Mouse (Mus musculus) CH12.LX (cell line): ENCODE results near the gene Poglut1. TPM values are rescaled to one million over a fixed set of nuclear protein-coding genes. Genes with fewer than 3 reads are reported as not detected.

Experiments used
- DNase-seq: peaks from one replicate; pipeline ENCODE4 v3.0.0-alpha.2; 2013; ENCODE audit errors: extremely low read depth
- H3K27ac ChIP-seq: 2 replicates; pipeline ENCODE4 v1.5.1; 2012; ENCODE audit warnings: low read depth, mild to moderate bottlenecking, control low read depth, moderate library complexity; ENCODE audit not compliant: insufficient read depth
- H3K27me3 ChIP-seq: replicated peaks from 2 replicates; pipeline ENCODE3; 2012; ENCODE audit warnings: inconsistent platforms
- H3K36me3 ChIP-seq, 2 experiments: replicated peaks in 1 of 2; 2 replicates each; pipeline versions ENCODE3 to v1.6.1; 2012; ENCODE audit warnings: inconsistent platforms in 1 of 2, low read length in 1 of 2, mild to moderate bottlenecking in 1 of 2, mixed read lengths in 1 of 2, moderate library complexity in 1 of 2; ENCODE audit not compliant: control insufficient read depth in 1 of 2, insufficient read depth in 1 of 2
- H3K4me1 ChIP-seq, 2 experiments: 2 replicates each; pipeline ENCODE4 v1.6.1; 2012; ENCODE audit warnings: inconsistent platforms in 1 of 2, moderate library complexity in 1 of 2; ENCODE audit not compliant: insufficient read depth in 2 of 2, control insufficient read depth in 1 of 2
- H3K4me2 ChIP-seq: 2 replicates; pipeline ENCODE4 v1.6.1; 2012; ENCODE audit warnings: low read depth, mild to moderate bottlenecking, control low read depth; ENCODE audit not compliant: poor library complexity, insufficient read depth, severe bottlenecking
- H3K4me3 ChIP-seq, 3 experiments: fragments of 150-350 bp in 1 of 3; sonication (generic) in 1 of 3; replicated peaks in 1 of 3; 2 replicates each; pipeline versions ENCODE3 to v1.5.1; 2011 to 2012; ENCODE audit warnings: low read depth in 2 of 3, low read length in 2 of 3, mild to moderate bottlenecking in 2 of 3, moderate library complexity in 2 of 3, control low read depth in 1 of 3, improper control_type of control experiment in 1 of 3, inconsistent platforms in 1 of 3, mixed read lengths in 1 of 3; ENCODE audit not compliant: poor library complexity in 1 of 3
- H3K79me2 ChIP-seq: replicated peaks from 2 replicates; pipeline ENCODE4 v1.6.1; 2012; ENCODE audit warnings: mild to moderate bottlenecking, moderate library complexity; ENCODE audit not compliant: control insufficient read depth, poor library complexity, insufficient read depth, severe bottlenecking; ENCODE audit errors: extremely low read depth
- H3K9ac ChIP-seq: 2 replicates; pipeline ENCODE4 v1.6.1; 2012; ENCODE audit warnings: low read depth, mild to moderate bottlenecking, control low read depth, moderate library complexity; ENCODE audit not compliant: insufficient read depth
- H3K9me3 ChIP-seq: replicated peaks from 2 replicates; pipeline ENCODE3; 2012; ENCODE audit warnings: low read length, inconsistent platforms, mixed read lengths
- BHLHE40 ChIP-seq: IDR thresholded peaks from 2 replicates; pipeline ENCODE4 v1.6.1; 2011; ENCODE audit warnings: mild to moderate bottlenecking, low read depth, low read length, improper control_type of control experiment
- CHD1 ChIP-seq: IDR thresholded peaks from 2 replicates; pipeline ENCODE4 v1.6.1; 2012; ENCODE audit warnings: low read depth, low read length, improper control_type of control experiment, inconsistent platforms
- CHD2 ChIP-seq: IDR thresholded peaks from 2 replicates; pipeline ENCODE4 v1.6.1; 2011; ENCODE audit warnings: low read length, improper control_type of control experiment
- CTCF ChIP-seq, 2 experiments: IDR thresholded peaks in 1 of 2; conservative IDR thresholded peaks in 1 of 2; 2 replicates each; pipeline ENCODE4 v1.5.1; 2011 to 2012; ENCODE audit warnings: low read depth in 2 of 2, low read length in 2 of 2, improper control_type of control experiment in 1 of 2, inconsistent platforms in 1 of 2, mild to moderate bottlenecking in 1 of 2, moderate library complexity in 1 of 2
- ELF1 ChIP-seq: IDR thresholded peaks from 2 replicates; pipeline ENCODE4 v1.6.1; 2014; ENCODE audit warnings: low read depth, mild to moderate bottlenecking, inconsistent platforms, low read length, improper control_type of control experiment
- EP300 ChIP-seq: IDR thresholded peaks from 2 replicates; pipeline ENCODE4 v1.6.1; 2011; ENCODE audit warnings: low read length, improper control_type of control experiment
- ETS1 ChIP-seq: conservative IDR thresholded peaks from 2 replicates; pipeline ENCODE4 v1.6.1; 2012; ENCODE audit warnings: low read depth, mild to moderate bottlenecking, inconsistent platforms, low read length, improper control_type of control experiment, moderate library complexity
- HCFC1 ChIP-seq: IDR thresholded peaks from 2 replicates; pipeline ENCODE4 v1.6.1; 2012; ENCODE audit warnings: low read depth, mild to moderate bottlenecking, inconsistent platforms, low read length, improper control_type of control experiment
- IRF4 ChIP-seq: IDR thresholded peaks from 2 replicates; pipeline ENCODE4 v1.6.1; 2014; ENCODE audit warnings: low read depth, mild to moderate bottlenecking, inconsistent platforms, low read length, improper control_type of control experiment
- JUN ChIP-seq: IDR thresholded peaks from 2 replicates; pipeline ENCODE4 v1.6.1; 2011; ENCODE audit warnings: low read depth, mild to moderate bottlenecking, low read length, improper control_type of control experiment, moderate library complexity; ENCODE audit not compliant: insufficient read depth
- JUND ChIP-seq: conservative IDR thresholded peaks from 2 replicates; pipeline ENCODE4 v1.6.1; 2011; ENCODE audit warnings: low read depth, low read length, improper control_type of control experiment
- KAT2A ChIP-seq: IDR thresholded peaks from 2 replicates; pipeline ENCODE4 v1.6.1; 2012; ENCODE audit warnings: low read length, improper control_type of control experiment, inconsistent platforms; ENCODE audit not compliant: insufficient replicate concordance
- MAFK ChIP-seq: IDR thresholded peaks from 2 replicates; pipeline ENCODE4 v1.6.1; 2011; ENCODE audit warnings: low read length, improper control_type of control experiment; ENCODE audit not compliant: insufficient replicate concordance
- MAX ChIP-seq: IDR thresholded peaks from 2 replicates; pipeline ENCODE4 v1.6.1; 2011; ENCODE audit warnings: low read length, improper control_type of control experiment
- MAZ ChIP-seq: IDR thresholded peaks from 2 replicates; pipeline ENCODE4 v1.6.1; 2012; ENCODE audit warnings: low read depth, mild to moderate bottlenecking, inconsistent platforms, low read length, improper control_type of control experiment, moderate library complexity
- MEF2A ChIP-seq: IDR thresholded peaks from 2 replicates; pipeline ENCODE4 v1.6.1; 2014; ENCODE audit warnings: low read depth, mild to moderate bottlenecking, inconsistent platforms, low read length, improper control_type of control experiment, borderline replicate concordance
- MXI1 ChIP-seq: IDR thresholded peaks from 2 replicates; pipeline ENCODE4 v1.6.1; 2011; ENCODE audit warnings: mild to moderate bottlenecking, low read depth, low read length, improper control_type of control experiment
- MYC ChIP-seq: IDR thresholded peaks from 2 replicates; pipeline ENCODE4 v1.6.1; 2011; ENCODE audit warnings: low read depth, mild to moderate bottlenecking, improper control_type of control experiment, low read length
- NRF1 ChIP-seq: IDR thresholded peaks from 2 replicates; pipeline ENCODE4 v1.6.1; 2014; ENCODE audit warnings: low read depth, mild to moderate bottlenecking, inconsistent platforms, low read length, improper control_type of control experiment, moderate library complexity
- PAX5 ChIP-seq: IDR thresholded peaks from 2 replicates; pipeline ENCODE4 v1.6.1; 2012; ENCODE audit warnings: low read length, inconsistent platforms, mixed read lengths
- POLR2A ChIP-seq: IDR thresholded peaks from 2 replicates; pipeline ENCODE4 v1.6.1; 2011; ENCODE audit warnings: low read depth, mild to moderate bottlenecking, improper control_type of control experiment, low read length
- POLR2AphosphoS2 ChIP-seq: IDR thresholded peaks from 2 replicates; pipeline ENCODE4 v1.6.1; 2011; ENCODE audit warnings: low read depth, low read length, improper control_type of control experiment
- RAD21 ChIP-seq: IDR thresholded peaks from 2 replicates; pipeline ENCODE4 v1.6.1; 2011; ENCODE audit warnings: low read depth, mild to moderate bottlenecking, low read length, improper control_type of control experiment, moderate library complexity
- RCOR1 ChIP-seq: conservative IDR thresholded peaks from 2 replicates; pipeline ENCODE4 v1.6.1; 2012; ENCODE audit warnings: low read depth, mild to moderate bottlenecking, inconsistent platforms, low read length, improper control_type of control experiment
- SIN3A ChIP-seq: IDR thresholded peaks from 2 replicates; pipeline ENCODE4 v1.6.1; 2012; ENCODE audit warnings: low read length, improper control_type of control experiment, inconsistent platforms
- SMC3 ChIP-seq: IDR thresholded peaks from 2 replicates; pipeline ENCODE4 v1.6.1; 2011; ENCODE audit warnings: low read depth, low read length, improper control_type of control experiment
- TCF12 ChIP-seq: IDR thresholded peaks from 2 replicates; pipeline ENCODE4 v1.6.1; 2014; ENCODE audit warnings: low read depth, mild to moderate bottlenecking, inconsistent platforms, low read length, improper control_type of control experiment
- USF1 ChIP-seq: IDR thresholded peaks from 2 replicates; pipeline ENCODE4 v1.6.1; 2014; ENCODE audit warnings: low read depth, mild to moderate bottlenecking, inconsistent platforms, low read length, improper control_type of control experiment
- ZC3H11A ChIP-seq: IDR thresholded peaks from 2 replicates; pipeline ENCODE4 v1.6.1; 2012; ENCODE audit warnings: low read depth, mild to moderate bottlenecking, inconsistent platforms, low read length, improper control_type of control experiment
- ZKSCAN1 ChIP-seq: IDR thresholded peaks from 2 replicates; pipeline ENCODE4 v1.6.1; 2012; ENCODE audit warnings: low read depth, inconsistent platforms, low read length, improper control_type of control experiment, borderline replicate concordance
- ZNF384 ChIP-seq: IDR thresholded peaks from 2 replicates; pipeline ENCODE4 v1.6.1; 2012; ENCODE audit warnings: low read depth, low read length, improper control_type of control experiment, inconsistent platforms
- dilution Hi-C: fragments of 300-500 bp; cut with MboI; formaldehyde crosslinking; loops from 2 replicates; pipeline ENCODE4 v1.14.3; 2020; ENCODE audit warnings: low sequenced_read_pairs; ENCODE audit not compliant: extremely low pct_unique_long_range_greater_than_20kb, extremely low pct_ligation_motif_present
- in situ Hi-C: fragments of 300-500 bp; cut with MboI; formaldehyde crosslinking; loops from 3 replicates; pipeline ENCODE4 v1.14.3; 2019; ENCODE audit warnings: low sequenced_read_pairs, low pct_ligation_motif_present, low pct_unique_long_range_greater_than_20kb, mixed read lengths
- polyA plus RNA-seq: library from polyadenylated mRNA; unstranded; fragments of >175 nt; gene quantifications from 2 replicates; pipeline ENCODE4 v1.2.1, GENCODE M21; 2012; ENCODE audit warnings: low read depth; ENCODE audit not compliant: insufficient read length
- total RNA-seq, 2 experiments: library from RNA; depleted of rRNA; stranded (reverse); fragments of 300-350 nt in 1 of 2; fragments of >200 nt in 1 of 2; gene quantifications; 2 replicates each; pipeline ENCODE4 v1.2.3; 2012 to 2014

The Poglut1 gene
- total and polyA plus RNA-seq, 3 experiments, result 41.4 to 65.6 (median 54.7) TPM

- in situ Hi-C loops, result no loop called here
- TF ChIP-seq CHD1 (no peak), SMC3 (peak; percentile 67), ZNF384 (no peak), MXI1 (no peak; the same call in 1 of the 2 replicates), ELF1 (peak; percentile 70), MEF2A (no peak), PAX5 (no peak), ZC3H11A (no peak), IRF4 (no peak), NRF1 (no peak), MAZ (peak; percentile 82), EP300 (no peak), MAFK (no peak), MAX (no peak), POLR2AphosphoS2 (no peak), USF1 (no peak), ZKSCAN1 (no peak), POLR2A (no peak), JUN (no peak), SIN3A (0 out of 2 replicates have a peak, but pooled peaks have one; percentile 52), RCOR1 (no peak), RAD21 (peak; percentile 89), ETS1 (no peak), KAT2A (no peak), CTCF (conservative IDR thresholded peaks at IDR 0.05 in 1 of 2, IDR thresholded peaks at IDR 0.05 in 1 of 2; ENCODE audit: low read depth in 2 of 2, low read length in 2 of 2) (peak; percentile 89 to 92), TCF12 (0 out of 2 replicates have a peak, but pooled peaks have one; percentile 23), BHLHE40 (no peak), HCFC1 (no peak), CHD2 (no peak), MYC (no peak), JUND (no peak)
- TF ChIP-seq, all 38 proteins: peak for 7
- H3K27me3 ChIP-seq, result no peaks in the 10 kb centered on the region
- H3K9me3 ChIP-seq, result no peaks in the 10 kb centered on the region
- no peak overlapping the region for H3K9ac ChIP-seq
- no peak overlapping the region for H3K27ac ChIP-seq
- dilution Hi-C loops, result no loop called here
- H3K79me2 ChIP-seq, result no peaks in the 10 kb centered on the region
- H3K4me2 ChIP-seq, result no peak overlapping the region
- 0 out of 4 replicates have a peak, but pooled peaks cover 0 to 5% of the 10 kb centered on the region in 2 experiments for H3K4me1 ChIP-seq
- no peak overlapping the region for H3K4me3 ChIP-seq
- H3K36me3 ChIP-seq, result peaks cover 72 to 92% of the 10 kb centered on the region in 2 experiments
- DNase-seq, result peak; percentile 83
Observed at GRCm38 (mm10) chr16:38536544-38537146, 13.4 kb downstream of the Poglut1 start.
